Mouse (Mus musculus) liver, embryonic 13.5 days (tissue): ENCODE measurements around the gene Pde1c. TPM values are rescaled to one million over a fixed set of nuclear protein-coding genes. Genes with fewer than 3 reads are reported as not detected.
A peak's percentile ranks its signal among the peaks of the same experiment; 100 is the strongest.

ENCODE experiments used
- ATAC-seq: fragments of 200-750 bp; cut with Nextera tagmentation; 2 replicates; pipeline ENCODE4 v1.8.0; 2017; ENCODE audit warnings: low read depth, mild to moderate bottlenecking, moderate number of reproducible peaks, moderate library complexity
- DNase-seq: peaks from one replicate; pipeline ENCODE4 v3.0.0; 2022
- H3K27ac ChIP-seq: fragments of 300-500 bp; sonication (generic); 2 replicates; pipeline ENCODE4 v1.5.1; 2015; ENCODE audit warnings: moderate library complexity, mild to moderate bottlenecking, inconsistent platforms
- H3K27me3 ChIP-seq: fragments of 300-500 bp; sonication (generic); 2 replicates; pipeline ENCODE4 v1.6.1; 2015; ENCODE audit warnings: mild to moderate bottlenecking, inconsistent platforms
- H3K36me3 ChIP-seq: fragments of 300-500 bp; sonication (generic); 2 replicates; pipeline ENCODE4 v1.6.1; 2015; ENCODE audit warnings: mild to moderate bottlenecking, inconsistent platforms
- H3K4me1 ChIP-seq: fragments of 300-500 bp; sonication (generic); replicated peaks from 2 replicates; pipeline ENCODE4 v1.6.1; 2015; ENCODE audit warnings: inconsistent platforms
- H3K4me2 ChIP-seq: fragments of 300-500 bp; sonication (generic); 2 replicates; pipeline ENCODE4 v1.6.1; 2015; ENCODE audit warnings: inconsistent platforms, mild to moderate bottlenecking, moderate library complexity
- H3K4me3 ChIP-seq: fragments of 300-500 bp; sonication (generic); replicated peaks from 2 replicates; pipeline ENCODE4 v1.5.1; 2015; ENCODE audit warnings: mild to moderate bottlenecking, inconsistent platforms
- H3K9ac ChIP-seq: fragments of 300-500 bp; sonication (generic); 2 replicates; pipeline ENCODE4 v1.6.1; 2015; ENCODE audit warnings: mild to moderate bottlenecking, inconsistent platforms
- H3K9me3 ChIP-seq: fragments of 300-500 bp; sonication (generic); replicated peaks from 2 replicates; pipeline ENCODE4 v1.6.1; 2016; ENCODE audit warnings: inconsistent platforms
- WGBS: fragments of 180-500 bp; shearing (Covaris S2); methylation state at CpG from one replicate; pipeline ENCODE4 v1.1.7; 2015; ENCODE audit not compliant: insufficient replicate concordance; 5-methylcytosine and 5-hydroxymethylcytosine counted together
- polyA plus RNA-seq: library from polyadenylated mRNA; unstranded; fragments of >200 nt; fragmentation: Nextera tagmentation; extraction: Ambion mirVana; gene quantifications from 2 replicates; pipeline ENCODE4 v1.2.1, GENCODE M21; 2015

The Pde1c gene
- polyA plus RNA-seq, 1 experiment from 2014 or later: 0.48 TPM

- no peak overlapping the region for H3K27ac ChIP-seq
- H3K27me3 ChIP-seq: peaks cover 26% of the 10 kb centered on the region
- WGBS: 3% methylated on average over 10 of the region's 10 CpGs
- H3K36me3 ChIP-seq: no peaks in the 10 kb centered on the region
- H3K9ac ChIP-seq: no peak overlapping the region
- peak overlapping the region; percentile 12; the same call in 1 of the 2 replicates for H3K4me3 ChIP-seq
- no peaks in the 10 kb centered on the region for H3K9me3 ChIP-seq
- DNase-seq: no peak
- 0 out of 2 replicates have a peak, but pooled peaks cover 6% of the 10 kb centered on the region for H3K4me1 ChIP-seq
- H3K4me2 ChIP-seq: peak overlapping the region; percentile 34
- ATAC-seq: no peak
These were observed 206.8 kb downstream of the Pde1c start for GRCm38 (mm10) chr6:56362128-56362545.

DNA sequence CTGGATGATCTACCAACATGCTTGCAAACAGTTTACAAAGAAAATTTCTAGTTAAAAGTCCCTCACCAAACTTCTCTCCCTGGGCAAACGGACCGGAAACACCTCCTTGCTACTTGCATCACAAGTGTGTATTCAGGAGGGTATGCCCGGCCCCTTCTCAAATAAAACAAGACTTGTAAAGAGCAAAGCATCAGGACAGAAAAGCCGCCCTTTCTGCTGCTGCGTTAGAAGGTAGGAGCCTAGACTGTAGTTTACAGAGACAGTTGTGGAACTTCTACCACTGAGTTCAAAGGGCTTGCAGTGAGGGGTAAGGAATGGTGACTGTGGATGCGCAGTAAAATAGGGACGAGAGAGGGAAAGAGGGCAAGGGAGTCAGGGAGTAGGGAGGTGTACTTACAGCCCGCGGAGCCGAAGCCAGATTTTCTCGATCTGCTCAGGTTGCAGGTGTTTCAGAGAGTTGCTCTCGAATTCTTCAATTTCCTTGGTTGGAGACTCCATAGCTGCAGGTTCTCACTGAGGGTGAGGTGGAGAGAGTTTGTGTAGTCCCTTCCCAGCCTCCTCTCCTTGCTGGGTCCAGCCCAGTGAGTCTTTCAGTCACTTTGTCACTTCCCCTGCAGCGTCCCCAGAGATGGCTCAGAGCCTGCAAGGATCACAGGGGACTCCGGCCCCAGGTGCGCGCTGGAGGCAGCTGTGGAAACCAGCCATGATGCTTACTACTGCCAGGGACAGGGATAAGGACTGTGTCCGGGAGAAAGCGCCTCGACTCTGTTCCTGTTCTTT lies 207.4 kb downstream of the Pde1c start:
- H3K4me1 ChIP-seq: 0 out of 2 replicates have a peak, but pooled peaks cover 6% of the 10 kb centered on the region
- DNase-seq: no peak
- H3K9ac ChIP-seq: no peak overlapping the region
- ATAC-seq: no peak
- peak overlapping the region; percentile 34 for H3K4me2 ChIP-seq
- WGBS: 4% methylated on average over 19 of the region's 19 CpGs
- H3K27me3 ChIP-seq: peaks cover 26% of the 10 kb centered on the region
- no peaks in the 10 kb centered on the region for H3K36me3 ChIP-seq
- H3K4me3 ChIP-seq: peak overlapping the region; percentile 12; the same call in 1 of the 2 replicates
- H3K27ac ChIP-seq: no peak overlapping the region
- H3K9me3 ChIP-seq: no peaks in the 10 kb centered on the region

DNA sequence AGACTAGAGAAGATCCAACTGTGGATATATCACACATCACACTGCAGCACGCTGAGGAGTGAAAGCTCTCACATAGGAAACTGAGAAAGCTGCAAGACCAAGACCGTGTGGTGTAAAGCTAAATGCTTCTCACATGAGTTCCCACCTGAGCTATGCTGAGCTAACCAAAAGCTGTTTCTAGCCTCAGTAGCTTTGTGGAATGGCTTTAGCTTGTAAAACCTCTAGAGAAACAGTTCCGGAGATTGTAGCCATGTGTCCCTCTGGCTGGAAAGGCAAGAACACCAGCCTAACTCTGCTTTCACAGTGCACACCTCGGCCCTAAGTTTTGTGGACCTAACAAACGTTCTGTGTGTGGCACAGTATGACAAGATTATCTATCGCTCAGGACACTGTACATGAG lies 208.8 kb downstream of the Pde1c start:
- DNase-seq (no peak), ATAC-seq (no peak)
- Histone ChIP-seq H3K27me3 (peaks cover 26% of the 10 kb centered on the region), H3K9ac (no peak overlapping the region), H3K4me3 (no peak overlapping the region), H3K4me1 (0 out of 2 replicates have a peak, but pooled peaks cover 6% of the 10 kb centered on the region), H3K36me3 (no peaks in the 10 kb centered on the region), H3K9me3 (no peaks in the 10 kb centered on the region), H3K27ac (no peak overlapping the region), H3K4me2 (no peak overlapping the region)
- 40% methylated on average over 6 of the region's 6 CpGs for WGBS

DNA sequence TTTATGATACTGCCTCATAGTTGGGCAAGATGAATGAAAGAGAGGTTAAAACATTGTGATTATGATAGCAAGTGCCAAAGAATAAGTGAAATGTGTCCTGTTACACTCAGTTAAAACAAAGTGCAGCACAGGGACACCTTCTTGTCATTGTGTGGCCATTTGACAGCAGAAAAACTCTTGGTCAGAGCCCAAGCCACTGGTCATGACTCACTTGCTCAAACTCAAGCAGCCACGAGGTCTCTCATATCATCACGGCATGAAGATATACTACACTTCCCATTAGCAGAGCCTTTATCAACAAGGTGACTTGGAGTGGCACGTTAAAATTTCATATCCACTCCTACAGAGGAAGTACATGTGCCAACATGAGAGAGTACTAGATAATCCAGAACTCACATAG lies 209.8 kb downstream of the Pde1c start:
- DNase-seq (no peak), ATAC-seq (no peak)
- Histone ChIP-seq H3K4me2 (no peak overlapping the region), H3K9ac (no peak overlapping the region), H3K9me3 (no peaks in the 10 kb centered on the region), H3K27ac (no peak overlapping the region), H3K36me3 (no peaks in the 10 kb centered on the region), H3K4me1 (0 out of 2 replicates have a peak, but pooled peaks cover 6% of the 10 kb centered on the region), H3K27me3 (peaks cover 26% of the 10 kb centered on the region), H3K4me3 (no peak overlapping the region)
- whole genome bisulfite sequencing: 41% methylated on average over 3 of the region's 3 CpGs

DNA sequence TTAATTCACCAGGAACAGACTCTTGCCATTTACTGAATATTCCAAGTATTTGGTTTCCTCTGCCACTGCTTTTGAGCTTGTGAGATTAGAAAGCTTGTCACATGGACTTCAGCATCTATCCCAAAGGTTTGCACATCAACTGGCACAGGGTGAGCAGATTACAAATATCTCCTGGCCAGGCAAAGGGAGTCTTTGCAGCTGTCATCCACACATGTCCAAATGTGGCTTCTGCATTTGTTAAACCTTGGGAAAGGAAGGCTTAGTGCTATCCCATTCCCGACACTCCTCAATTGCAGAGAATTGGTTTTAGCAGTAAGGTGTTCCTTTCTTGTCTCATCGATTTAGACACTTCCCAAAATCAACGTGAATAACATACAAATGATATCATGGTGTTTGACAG lies 221.7 kb downstream of the Pde1c start:
- Histone ChIP-seq H3K9me3 (no peaks in the 10 kb centered on the region), H3K4me3 (no peak overlapping the region), H3K27ac (no peak overlapping the region), H3K27me3 (no peaks in the 10 kb centered on the region), H3K4me1 (no peaks in the 10 kb centered on the region), H3K4me2 (no peak overlapping the region), H3K36me3 (no peaks in the 10 kb centered on the region), H3K9ac (no peak overlapping the region)
- no peak for ATAC-seq
- no peak for DNase-seq
- 46% methylated on average over 3 of the region's 3 CpGs for WGBS

DNA sequence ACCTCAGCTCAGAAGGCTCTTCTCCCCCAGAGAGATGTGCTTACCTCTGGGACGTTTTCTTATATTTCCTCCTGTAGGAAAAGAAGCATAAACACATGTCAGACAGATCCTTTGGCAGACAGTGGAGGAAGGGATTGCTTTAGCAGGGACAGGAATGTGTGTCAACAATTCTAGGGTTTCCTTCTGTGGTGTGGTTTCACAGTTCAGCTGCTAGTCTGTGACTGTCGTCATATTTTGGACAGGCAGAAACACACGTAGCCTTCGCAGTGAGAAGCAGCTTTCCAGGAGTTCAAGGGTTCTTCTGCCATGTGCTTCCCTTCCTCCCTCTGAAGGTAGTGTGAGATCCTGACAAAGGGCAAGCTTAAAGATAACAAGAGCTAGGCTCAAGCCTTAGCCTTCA lies 223.8 kb downstream of the Pde1c start:
- Histone ChIP-seq H3K9me3 (no peaks in the 10 kb centered on the region), H3K27me3 (no peaks in the 10 kb centered on the region), H3K4me2 (no peak overlapping the region), H3K9ac (no peak overlapping the region), H3K4me1 (no peaks in the 10 kb centered on the region), H3K4me3 (no peak overlapping the region), H3K36me3 (no peaks in the 10 kb centered on the region), H3K27ac (no peak overlapping the region)
- ATAC-seq (no peak), DNase-seq (no peak)
- 41% methylated on average over 4 of the region's 4 CpGs for WGBS

- Histone ChIP-seq H3K4me3 (no peak overlapping the region), H3K4me1 (no peaks in the 10 kb centered on the region), H3K9me3 (no peaks in the 10 kb centered on the region), H3K9ac (no peak overlapping the region), H3K27me3 (no peaks in the 10 kb centered on the region), H3K4me2 (no peak overlapping the region), H3K36me3 (no peaks in the 10 kb centered on the region), H3K27ac (no peak overlapping the region)
- no peak for ATAC-seq
- WGBS: 46% methylated on average over 1 of the region's 1 CpGs
- DNase-seq: no peak
These were observed 226.9 kb downstream of the Pde1c start for GRCm38 (mm10) chr6:56342005-56342404.

DNA sequence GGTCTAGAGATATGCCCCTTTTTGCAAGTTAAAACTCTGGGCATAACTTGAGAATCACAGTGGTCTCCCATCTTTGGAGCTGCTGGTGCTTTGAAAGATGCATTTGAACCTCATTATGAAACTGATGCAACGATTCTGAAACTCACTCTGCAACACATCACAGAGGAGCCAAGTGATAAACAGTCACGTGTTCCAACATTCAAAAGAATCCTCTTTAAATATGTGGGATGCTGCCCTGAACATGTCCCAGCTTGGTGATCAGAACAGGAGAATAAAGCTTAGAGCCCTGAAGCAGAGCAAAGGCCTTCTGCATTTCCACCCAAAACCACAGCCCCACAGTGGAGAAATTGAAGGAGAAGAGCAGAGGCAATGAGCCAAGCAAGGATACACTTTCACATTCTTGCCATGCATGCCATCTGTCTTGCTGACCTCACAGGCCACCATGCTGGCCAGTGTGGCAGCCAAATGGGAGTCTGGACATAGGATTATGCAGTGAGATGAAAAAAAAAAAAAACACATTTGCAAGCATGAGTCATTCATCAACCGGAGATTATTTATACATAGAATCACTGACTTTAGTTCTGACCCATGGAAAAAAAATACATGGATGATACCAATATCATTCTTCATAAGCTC lies 233.0 kb downstream of the Pde1c start:
- Histone ChIP-seq H3K9ac (no peak overlapping the region), H3K27me3 (no peaks in the 10 kb centered on the region), H3K4me2 (no peak overlapping the region), H3K4me3 (no peak overlapping the region), H3K4me1 (no peaks in the 10 kb centered on the region), H3K36me3 (no peaks in the 10 kb centered on the region), H3K9me3 (no peaks in the 10 kb centered on the region), H3K27ac (no peak overlapping the region)
- DNase-seq (no peak), ATAC-seq (no peak)
- WGBS: 68% methylated on average over 3 of the region's 3 CpGs

- DNase-seq (no peak), ATAC-seq (no peak)
- H3K4me3 ChIP-seq: no peak overlapping the region
- H3K4me1 ChIP-seq: no peaks in the 10 kb centered on the region
- no peaks in the 10 kb centered on the region for H3K27me3 ChIP-seq
- no peak overlapping the region for H3K27ac ChIP-seq
- no peaks in the 10 kb centered on the region for H3K9me3 ChIP-seq
- no peak overlapping the region for H3K4me2 ChIP-seq
- WGBS: 61% methylated on average over 4 of the region's 4 CpGs
- no peak overlapping the region for H3K9ac ChIP-seq
- H3K36me3 ChIP-seq: no peaks in the 10 kb centered on the region
These were observed 236.8 kb downstream of the Pde1c start for GRCm38 (mm10) chr6:56332149-56332548.

- no peak overlapping the region for H3K4me3 ChIP-seq
- H3K36me3 ChIP-seq: no peaks in the 10 kb centered on the region
- no peaks in the 10 kb centered on the region for H3K9me3 ChIP-seq
- no peaks in the 10 kb centered on the region for H3K4me1 ChIP-seq
- no peak overlapping the region for H3K9ac ChIP-seq
- ATAC-seq (no peak), DNase-seq (no peak)
- H3K27ac ChIP-seq: no peak overlapping the region
- no peak overlapping the region for H3K4me2 ChIP-seq
- no peaks in the 10 kb centered on the region for H3K27me3 ChIP-seq
- 60% methylated on average over 6 of the region's 6 CpGs for WGBS
These were observed 237.5 kb downstream of the Pde1c start for GRCm38 (mm10) chr6:56331432-56331831.

GRCm38 (mm10) chr6:56328103-56328502 lies 240.8 kb downstream of the Pde1c start:
- ATAC-seq (no peak), DNase-seq (no peak)
- H3K4me1 ChIP-seq: no peaks in the 10 kb centered on the region
- no peaks in the 10 kb centered on the region for H3K9me3 ChIP-seq
- no peaks in the 10 kb centered on the region for H3K36me3 ChIP-seq
- H3K4me2 ChIP-seq: no peak overlapping the region
- no peak overlapping the region for H3K9ac ChIP-seq
- H3K27ac ChIP-seq: no peak overlapping the region
- H3K27me3 ChIP-seq: no peaks in the 10 kb centered on the region
- WGBS: 47% methylated on average over 1 of the region's 1 CpGs
- no peak overlapping the region for H3K4me3 ChIP-seq

GRCm38 (mm10) chr6:56322799-56323198 lies 246.1 kb downstream of the Pde1c start:
- H3K9me3 ChIP-seq: no peaks in the 10 kb centered on the region
- ATAC-seq: no peak
- H3K4me2 ChIP-seq: no peak overlapping the region
- H3K27me3 ChIP-seq: no peaks in the 10 kb centered on the region
- 18% methylated on average over 3 of the region's 3 CpGs for WGBS
- no peak overlapping the region for H3K4me3 ChIP-seq
- H3K9ac ChIP-seq: no peak overlapping the region
- H3K27ac ChIP-seq: no peak overlapping the region
- no peaks in the 10 kb centered on the region for H3K4me1 ChIP-seq
- H3K36me3 ChIP-seq: no peaks in the 10 kb centered on the region
- no peak for DNase-seq
